Mouse (Mus musculus) myocyte (in vitro differentiated cells): ENCODE measurements around the gene Pdzd2.

Source experiments
- CEBPB ChIP-seq: IDR thresholded peaks from 2 replicates; pipeline ENCODE4 v1.6.1; 2011; ENCODE audit warnings: mild to moderate bottlenecking, moderate library complexity; ENCODE audit not compliant: poor library complexity, insufficient read depth, severe bottlenecking
- E2F4 ChIP-seq: IDR thresholded peaks from one replicate; pipeline ENCODE4 v1.6.1; 2011; ENCODE audit warnings: mild to moderate bottlenecking, control low read depth, moderate library complexity; ENCODE audit not compliant: insufficient read depth
- MAX ChIP-seq: IDR thresholded peaks from one replicate; pipeline ENCODE4 v1.6.1; 2011; ENCODE audit warnings: low read depth, mild to moderate bottlenecking, control low read depth
- MYOD1 ChIP-seq, 3 experiments: IDR thresholded peaks; one replicate each; pipeline ENCODE4 v1.6.1; 2011; ENCODE audit warnings: control low read depth in 2 of 3, low read depth in 2 of 3, mild to moderate bottlenecking in 2 of 3, moderate library complexity in 1 of 3; ENCODE audit not compliant: insufficient read length in 2 of 3, control insufficient read depth in 1 of 3
- MYOG ChIP-seq, 3 experiments: IDR thresholded peaks; one replicate each; pipeline ENCODE4 v1.6.1; 2011; ENCODE audit warnings: control low read depth in 2 of 3, low read depth in 2 of 3, mild to moderate bottlenecking in 2 of 3; ENCODE audit not compliant: insufficient read length in 2 of 3, control insufficient read depth in 1 of 3, insufficient read depth in 1 of 3
- POLR2A ChIP-seq: IDR thresholded peaks from one replicate; pipeline ENCODE4 v1.6.1; 2011; ENCODE audit warnings: low read depth, mild to moderate bottlenecking, control low read depth, moderate library complexity; ENCODE audit not compliant: insufficient read length
- TCF12 ChIP-seq: IDR thresholded peaks from one replicate; pipeline ENCODE4 v1.6.1; 2011; ENCODE audit warnings: mild to moderate bottlenecking, control low read depth; ENCODE audit not compliant: poor library complexity, insufficient read depth, severe bottlenecking
- USF1 ChIP-seq: IDR thresholded peaks from one replicate; pipeline ENCODE4 v1.6.1; 2011; ENCODE audit warnings: low read depth, mild to moderate bottlenecking, control low read depth, moderate library complexity

GRCm38 (mm10) chr15:12706902-12707301, 32.8 kb downstream of the Pdzd2 start:
- no peak for TF ChIP-seq POLR2A
- no peak for TF ChIP-seq E2F4
- no peak for TF ChIP-seq USF1
- TF ChIP-seq MAX: no peak
- no peak for TF ChIP-seq TCF12
- TF ChIP-seq CEBPB: no peak
- TF ChIP-seq MYOD1 (IDR thresholded peaks at IDR 0.05; ENCODE audit: control insufficient read depth in 1 of 3, insufficient read length in 2 of 3, low read depth in 2 of 3): no peak
- TF ChIP-seq MYOG (IDR thresholded peaks at IDR 0.05; ENCODE audit: control insufficient read depth in 1 of 3, insufficient read depth in 1 of 3, insufficient read length in 2 of 3, low read depth in 2 of 3): no peak
